Mouse (Mus musculus) Muller cell, postnatal 12 days (primary cell): ENCODE data around the gene Olfr777.
"Not testable (repeated sequence)": the region's sequence is repeated elsewhere in the genome, so short reads cannot be mapped to it uniquely, and the experiment has no call there.

Experiments
- DNase-seq: peaks from one replicate; pipeline ENCODE4 v3.0.0-alpha.2; 2015; ENCODE audit errors: inconsistent ontology term

Olfr777 gene

GRCm38 (mm10) chr10:129271081-129271535 lies at the start of gene Olfr777:
Olfr777 (minus strand) TSS chr10:129271485.
- peak; percentile 90 for DNase-seq

- DNase-seq = no peak
These were observed 46.5 kb upstream of the Olfr777 start, which contains the start of gene Olfr780 for GRCm38 (mm10) chr10:129317817-129318216. Olfr780 (plus strand) TSS chr10:129318117.

GRCm38 (mm10) chr10:129313521-129313920 lies 42.2 kb upstream of the Olfr777 start:
- DNase-seq = not testable (repeated sequence)

GRCm38 (mm10) chr10:129312973-129313372 lies 41.7 kb upstream of the Olfr777 start:
- not testable (repeated sequence) for DNase-seq

- DNase-seq = no peak
These were observed 12.5 kb downstream of the Olfr777 start, which contains the start of gene Olfr776 for GRCm38 (mm10) chr10:129258827-129259226. Olfr776 (plus strand) TSS chr10:129259127.

GRCm38 (mm10) chr10:129248112-129248511 lies 23.2 kb downstream of the Olfr777 start, which contains the start of gene Olfr775:
Olfr775 (plus strand) TSS chr10:129248412.
- DNase-seq = no peak

- DNase-seq = no peak
These were observed 35.4 kb downstream of the Olfr777 start, which contains the start of gene Olfr774 for GRCm38 (mm10) chr10:129235904-129236303. Olfr774 (plus strand) TSS chr10:129236204.

GRCm38 (mm10) chr10:129230737-129231136 lies 40.5 kb downstream of the Olfr777 start:
- DNase-seq = no peak
